Mouse (Mus musculus) neutrophil, adult 83 days (primary cell): ENCODE results near the gene Odf3. TPM values are rescaled to one million over a fixed set of nuclear protein-coding genes. Genes with fewer than 3 reads are reported as not detected.

Source experiments
- total RNA-seq, 2 experiments: library from RNA; stranded (reverse); gene quantifications; one replicate each; pipeline ENCODE4 v1.2.4; 2023

Gene Odf3
- total RNA-seq = not detected

GRCm38 (mm10) chr7:140847755-140848580 lies at the start of gene Odf3:
Gene Odf3, plus strand, starts transcription at chr7:140847805.

GRCm38 (mm10) chr7:140821653-140822329 lies 25.8 kb upstream of the Odf3 start, which contains the start of gene Zfp941:
Gene Zfp941, minus strand, starts transcription at chr7:140822178.

GRCm38 (mm10) chr7:140834968-140835757 lies 12.4 kb upstream of the Odf3 start, which contains the start of gene Urah:
Gene Urah, plus strand, starts transcription at chr7:140835018.

GRCm38 (mm10) chr7:140844905-140845665 lies 2.5 kb upstream of the Odf3 start, which contains the start of gene Scgb1c1:
Gene Scgb1c1, plus strand, starts transcription at chr7:140845547.

GRCm38 (mm10) chr7:140855860-140856784 lies 8.5 kb downstream of the Odf3 start, which contains the start of gene Gm45785:
Gene Gm45785, minus strand, starts transcription at chr7:140856331.

GRCm38 (mm10) chr7:140856785-140857549 lies 9.4 kb downstream of the Odf3 start, which contains the start of gene Ric8a:
Gene Ric8a, plus strand, starts transcription at chr7:140856957.

GRCm38 (mm10) chr7:140857550-140858505 lies 10.2 kb downstream of the Odf3 start, which contains the start of gene Bet1l:
Gene Bet1l, minus strand, starts transcription at chr7:140857577.

GRCm38 (mm10) chr7:140881696-140882468 lies 34.3 kb downstream of the Odf3 start, which contains the start of the genes Psmd13 and Sirt3:
Gene Psmd13, plus strand, starts transcription at chr7:140881968.
Gene Sirt3, minus strand, starts transcription at chr7:140882309.

GRCm38 (mm10) chr7:140900220-140900619 lies 52.6 kb downstream of the Odf3 start, which contains the start of gene Cox8b:
Gene Cox8b, minus strand, starts transcription at chr7:140900446.

Other genes with a start within 250 kb of the Odf3 start
- gene Olfr46, start 246.5 kb upstream of the Odf3 start, total RNA-seq = not detected
- gene Olfr61, start 218.8 kb upstream of the Odf3 start, total RNA-seq = not detected
- not detected for gene Olfr53, start 201.4 kb upstream of the Odf3 start, total RNA-seq
- under 1 TPM in 1 of 2 experiments, not detected in 1; 0.02 TPM for gene Olfr539, start 187.9 kb upstream of the Odf3 start, total RNA-seq
- under 1 TPM in 1 of 2 experiments, not detected in 1; 0.04 TPM for gene Olfr45, start 165.9 kb upstream of the Odf3 start, total RNA-seq
- not detected for gene Olfr541, start 150.5 kb upstream of the Odf3 start, total RNA-seq
- gene Cyp2e1, start 84.1 kb upstream of the Odf3 start, total RNA-seq = not detected
- gene Syce1, start 60.0 kb upstream of the Odf3 start, total RNA-seq = not detected
- gene Zfp941, start 25.6 kb upstream of the Odf3 start, total RNA-seq = not detected
- gene Urah, start 12.8 kb upstream of the Odf3 start, total RNA-seq = not detected
- not detected for gene Scgb1c1, start 2.3 kb upstream of the Odf3 start, total RNA-seq
- not detected for gene Gm45785, start 8.5 kb downstream of the Odf3 start, total RNA-seq
- gene Ric8a, start 9.2 kb downstream of the Odf3 start, total RNA-seq = 100 to 1,000 TPM in 1 of 2 experiments, 10 to 100 TPM in 1; 87.9 to 102 TPM
- gene Bet1l, start 9.8 kb downstream of the Odf3 start, total RNA-seq = 10 to 100 TPM; 22.0 to 22.9 TPM
- gene Psmd13, start 34.2 kb downstream of the Odf3 start, total RNA-seq = 10 to 100 TPM; 93.4 to 95.3 TPM
- gene Sirt3, start 34.5 kb downstream of the Odf3 start, total RNA-seq = 10 to 100 TPM; 12.0 to 13.0 TPM
- not detected for gene Cox8b, start 52.6 kb downstream of the Odf3 start, total RNA-seq
- not detected for gene Nlrp6, start 73.1 kb downstream of the Odf3 start, total RNA-seq
- 10 to 100 TPM; 28.1 to 34.5 TPM for gene Pgghg, start 93.6 kb downstream of the Odf3 start, total RNA-seq
- gene Ifitm5, start 102.5 kb downstream of the Odf3 start, total RNA-seq = 1 to 10 TPM; 1.3 to 2.7 TPM
- gene Gm45717, start 108.1 kb downstream of the Odf3 start, total RNA-seq = not detected
- 100 to 1,000 TPM; 421 to 568 TPM for gene Ifitm2, start 108.2 kb downstream of the Odf3 start, total RNA-seq
- gene Ifitm1, start 119.4 kb downstream of the Odf3 start, total RNA-seq = 100 to 1,000 TPM; 245 to 419 TPM
- gene Ifitm3, start 163.0 kb downstream of the Odf3 start, total RNA-seq = 100 to 1,000 TPM; 508 to 583 TPM
- gene Ifitm6, start 170.1 kb downstream of the Odf3 start, total RNA-seq = 1,000 to 10,000 TPM in 1 of 2 experiments, 100 to 1,000 TPM in 1; 867 to 1,003 TPM
- gene Gm17387, start 181.3 kb downstream of the Odf3 start, total RNA-seq = not detected
- 1 to 10 TPM in 1 of 2 experiments, under 1 TPM in 1; 0.73 to 1.3 TPM for gene B4galnt4, start 213.3 kb downstream of the Odf3 start, total RNA-seq
- 1 to 10 TPM; 3.7 to 4.0 TPM for gene Pkp3, start 230.4 kb downstream of the Odf3 start, total RNA-seq